Mouse (Mus musculus) lung, embryonic 15.5 days (tissue): ENCODE measurements around the gene Pnpla5. TPM values are rescaled to one million over a fixed set of nuclear protein-coding genes. Genes with fewer than 3 reads are reported as not detected.
A peak's percentile ranks its signal among the peaks of the same experiment; 100 is the strongest.

Source experiments
- ATAC-seq: fragments of 200-750 bp; cut with Nextera tagmentation; 2 replicates; pipeline ENCODE4 v1.8.0; 2017; ENCODE audit warnings: moderate number of reproducible peaks, borderline replicate concordance; ENCODE audit not compliant: low FRiP score, low TSS enrichment; ENCODE audit errors: extremely low read depth
- H3K27ac ChIP-seq: fragments of 300-500 bp; sonication (generic); 2 replicates; pipeline ENCODE4 v1.5.1; 2015; ENCODE audit warnings: moderate library complexity, mild to moderate bottlenecking, inconsistent platforms
- H3K27me3 ChIP-seq: fragments of 300-500 bp; sonication (generic); 2 replicates; pipeline ENCODE4 v1.6.1; 2015; ENCODE audit warnings: inconsistent platforms
- H3K36me3 ChIP-seq: fragments of 300-500 bp; sonication (generic); 2 replicates; pipeline ENCODE4 v1.6.1; 2015; ENCODE audit warnings: inconsistent platforms
- H3K4me1 ChIP-seq: fragments of 300-500 bp; sonication (generic); 2 replicates; pipeline ENCODE4 v1.6.1; 2015; ENCODE audit warnings: inconsistent platforms
- H3K4me2 ChIP-seq: fragments of 300-500 bp; sonication (generic); 2 replicates; pipeline ENCODE4 v1.6.1; 2015; ENCODE audit warnings: inconsistent platforms, mild to moderate bottlenecking, moderate library complexity
- H3K4me3 ChIP-seq: fragments of 300-500 bp; sonication (generic); 2 replicates; pipeline ENCODE4 v1.5.1; 2015; ENCODE audit warnings: mild to moderate bottlenecking, inconsistent platforms
- H3K9ac ChIP-seq: fragments of 300-500 bp; sonication (generic); 2 replicates; pipeline ENCODE4 v1.6.1; 2015; ENCODE audit warnings: inconsistent platforms
- H3K9me3 ChIP-seq: fragments of 300-500 bp; sonication (generic); 2 replicates; pipeline ENCODE4 v1.6.1; 2016; ENCODE audit warnings: inconsistent platforms
- WGBS: fragments of 180-500 bp; shearing (Covaris S2); methylation state at CpG from one replicate; pipeline ENCODE4 v1.1.7; 2015; 5-methylcytosine and 5-hydroxymethylcytosine counted together
- polyA plus RNA-seq: library from polyadenylated mRNA; unstranded; fragments of >200 nt; fragmentation: Nextera tagmentation; extraction: Ambion mirVana; gene quantifications from 2 replicates; pipeline ENCODE4 v1.2.1, GENCODE M21; 2015

Gene Pnpla5
- polyA plus RNA-seq, 1 experiment from 2014 or later = not detected

GRCm38 (mm10) chr15:84078667-84079066 is 44.3 kb downstream of the Pnpla5 start:
- no peak overlapping the region for H3K27ac ChIP-seq
- no peaks in the 10 kb centered on the region for H3K9me3 ChIP-seq
- H3K4me2 ChIP-seq = no peak overlapping the region
- no peak overlapping the region for H3K9ac ChIP-seq
- no peak for ATAC-seq
- no peaks in the 10 kb centered on the region for H3K36me3 ChIP-seq
- H3K27me3 ChIP-seq = peaks cover 19% of the 10 kb centered on the region
- H3K4me1 ChIP-seq = peaks cover 13% of the 10 kb centered on the region; the same call in 1 of the 2 replicates
- 69% methylated on average over 13 of the region's 13 CpGs for WGBS
- no peak overlapping the region for H3K4me3 ChIP-seq

DNA sequence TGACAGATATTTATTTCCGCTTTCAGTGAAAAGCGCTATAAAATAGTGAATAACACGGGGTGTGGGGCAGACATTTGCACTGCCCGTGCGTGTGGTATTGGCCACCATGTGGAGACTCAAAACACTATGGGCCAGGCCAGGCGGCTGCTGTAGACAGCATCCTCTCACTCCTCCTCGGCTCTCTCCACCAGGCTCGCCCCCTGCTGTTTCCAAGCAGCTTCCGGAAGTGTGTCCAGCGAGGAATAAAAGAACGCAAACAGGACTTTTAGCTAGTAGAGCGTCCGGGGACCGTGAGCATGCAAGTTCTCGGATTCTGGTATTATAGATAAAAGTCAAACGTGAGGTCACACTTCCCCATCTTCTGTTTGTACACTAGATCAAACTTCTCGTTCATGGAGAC is 45.8 kb downstream of the Pnpla5 start:
- 54% methylated on average over 17 of the region's 17 CpGs for WGBS

DNA sequence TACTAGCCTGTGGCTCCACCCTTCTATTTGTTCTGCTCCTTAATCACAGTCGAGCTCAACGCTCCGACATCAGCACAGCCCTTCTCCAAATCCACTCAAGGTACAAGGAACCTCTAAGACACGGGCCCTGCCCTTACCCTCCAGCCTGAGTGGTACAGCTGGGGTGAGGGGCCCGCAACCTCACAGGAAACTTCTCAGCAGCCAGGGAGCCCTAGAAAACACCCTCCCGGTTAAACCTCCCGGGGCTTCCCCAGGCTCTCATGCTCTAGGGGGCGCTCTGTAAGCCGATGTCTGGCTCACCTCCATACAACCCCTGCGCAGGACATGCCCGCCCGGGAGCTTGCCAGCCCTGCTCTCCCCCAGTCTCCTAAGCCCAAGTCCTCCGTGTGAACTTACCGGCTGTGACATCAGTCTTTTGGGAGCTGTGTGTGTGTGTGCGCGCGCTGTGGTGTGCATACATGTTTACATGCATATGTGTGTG is 48.2 kb downstream of the Pnpla5 start:
- WGBS = 15% methylated on average over 17 of the region's 17 CpGs
- H3K27me3 ChIP-seq = peaks cover 44% of the 10 kb centered on the region
- H3K27ac ChIP-seq = no peak overlapping the region
- H3K4me3 ChIP-seq = no peak overlapping the region
- H3K4me2 ChIP-seq = peak overlapping the region; percentile 14
- H3K4me1 ChIP-seq = peaks cover 9% of the 10 kb centered on the region; the same call in 1 of the 2 replicates
- H3K9ac ChIP-seq = no peak overlapping the region
- H3K9me3 ChIP-seq = no peaks in the 10 kb centered on the region
- 0 out of 2 replicates have a peak, but pooled peaks have one; percentile 11 for ATAC-seq
- H3K36me3 ChIP-seq = no peaks in the 10 kb centered on the region

More for the DNA sequence above, 45.8 kb downstream of the Pnpla5 start:
- H3K4me1 ChIP-seq = peaks cover 13% of the 10 kb centered on the region; the same call in 1 of the 2 replicates
- H3K27ac ChIP-seq = no peak overlapping the region
- no peak for ATAC-seq
- peaks cover 28% of the 10 kb centered on the region for H3K27me3 ChIP-seq
- H3K4me3 ChIP-seq = no peak overlapping the region
- H3K36me3 ChIP-seq = no peaks in the 10 kb centered on the region
- H3K9ac ChIP-seq = no peak overlapping the region
- no peaks in the 10 kb centered on the region for H3K9me3 ChIP-seq
- no peak overlapping the region for H3K4me2 ChIP-seq

- Histone ChIP-seq H3K36me3 (no peaks in the 10 kb centered on the region), H3K4me3 (no peak overlapping the region), H3K4me2 (peak overlapping the region; percentile 14), H3K9ac (no peak overlapping the region), H3K27me3 (peaks cover 50% of the 10 kb centered on the region), H3K27ac (no peak overlapping the region), H3K9me3 (no peaks in the 10 kb centered on the region), H3K4me1 (peaks cover 8% of the 10 kb centered on the region; the same call in 1 of the 2 replicates)
- 9% methylated on average over 11 of the region's 15 CpGs for WGBS
- no peak for ATAC-seq
Observed at GRCm38 (mm10) chr15:84073911-84074704, 48.9 kb downstream of the Pnpla5 start.

- Histone ChIP-seq H3K4me1 (peaks cover 8% of the 10 kb centered on the region; the same call in 1 of the 2 replicates), H3K27ac (no peak overlapping the region), H3K9ac (no peak overlapping the region), H3K9me3 (no peaks in the 10 kb centered on the region), H3K4me2 (no peak overlapping the region), H3K36me3 (no peaks in the 10 kb centered on the region), H3K27me3 (peaks cover 60% of the 10 kb centered on the region), H3K4me3 (no peak overlapping the region)
- WGBS = 16% methylated on average over 8 of the region's 8 CpGs
- no peak for ATAC-seq
Observed at GRCm38 (mm10) chr15:84073058-84073457, 49.9 kb downstream of the Pnpla5 start.

DNA sequence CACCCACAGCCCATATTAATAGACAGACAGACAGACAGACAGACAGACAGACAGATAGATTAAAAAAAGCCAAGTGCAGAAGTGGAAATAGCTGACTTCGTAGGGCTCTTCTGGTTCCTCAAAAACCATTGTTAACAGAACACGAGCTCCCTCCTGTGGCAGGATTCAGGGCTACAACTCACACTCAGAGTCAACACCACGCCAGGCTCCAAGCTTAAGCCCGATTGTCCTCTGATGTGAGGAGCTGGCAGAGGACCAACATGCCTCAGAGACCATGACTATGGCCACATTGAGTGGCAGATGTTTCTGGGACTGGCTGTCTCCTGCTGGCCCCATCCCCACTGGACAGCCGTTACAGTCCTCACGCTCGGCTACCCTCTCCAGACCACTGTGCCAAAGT is 50.7 kb downstream of the Pnpla5 start:
- Histone ChIP-seq H3K4me1 (peaks cover 8% of the 10 kb centered on the region; the same call in 1 of the 2 replicates), H3K36me3 (no peaks in the 10 kb centered on the region), H3K9ac (no peak overlapping the region), H3K27me3 (peaks cover 69% of the 10 kb centered on the region), H3K27ac (no peak overlapping the region), H3K9me3 (no peaks in the 10 kb centered on the region), H3K4me2 (no peak overlapping the region), H3K4me3 (no peak overlapping the region)
- 29% methylated on average over 7 of the region's 7 CpGs for WGBS
- ATAC-seq = no peak

- H3K27me3 ChIP-seq = peaks cover 75% of the 10 kb centered on the region
- no peak overlapping the region for H3K9ac ChIP-seq
- H3K4me3 ChIP-seq = no peak overlapping the region
- H3K4me2 ChIP-seq = no peak overlapping the region
- ATAC-seq = no peak
- H3K4me1 ChIP-seq = peaks cover 8% of the 10 kb centered on the region; the same call in 1 of the 2 replicates
- H3K9me3 ChIP-seq = peaks cover 3% of the 10 kb centered on the region; the same call in 1 of the 2 replicates
- 1% methylated on average over 13 of the region's 13 CpGs for WGBS
- no peak overlapping the region for H3K27ac ChIP-seq
- no peaks in the 10 kb centered on the region for H3K36me3 ChIP-seq
Observed at GRCm38 (mm10) chr15:84070116-84070676, 52.8 kb downstream of the Pnpla5 start.

DNA sequence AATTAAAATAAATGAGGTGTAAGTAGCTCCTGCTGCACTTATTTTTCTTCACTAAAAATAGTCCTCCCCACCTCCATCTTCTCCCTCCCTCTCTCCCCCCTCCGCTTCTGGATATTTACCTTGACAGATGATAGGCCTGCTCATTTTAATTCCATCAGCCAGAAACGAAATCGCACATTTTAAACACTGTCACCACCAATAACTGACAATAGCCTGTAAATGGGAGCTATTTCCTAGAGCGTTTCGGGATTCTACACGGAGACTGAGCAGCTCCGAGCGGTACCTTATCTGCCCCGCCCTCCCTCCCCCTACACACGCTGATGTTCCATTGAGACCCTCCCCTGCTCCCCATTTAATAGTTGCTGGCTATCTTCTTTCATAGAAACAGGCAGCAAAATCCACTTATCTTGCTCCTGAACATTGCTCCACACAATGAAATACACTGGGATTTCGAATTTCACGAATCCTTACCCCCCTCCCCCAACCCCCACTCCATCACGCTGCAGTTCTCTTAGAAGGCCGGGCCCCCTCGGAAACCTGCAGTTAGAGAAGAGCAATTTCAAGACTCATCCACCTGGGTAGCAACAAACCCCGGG is 53.4 kb downstream of the Pnpla5 start:
- Histone ChIP-seq H3K4me1 (peaks cover 3% of the 10 kb centered on the region; the same call in 1 of the 2 replicates), H3K4me2 (no peak overlapping the region), H3K36me3 (no peaks in the 10 kb centered on the region), H3K9me3 (peaks cover 3% of the 10 kb centered on the region; the same call in 1 of the 2 replicates), H3K4me3 (no peak overlapping the region), H3K9ac (no peak overlapping the region), H3K27ac (no peak overlapping the region), H3K27me3 (peaks cover 74% of the 10 kb centered on the region)
- WGBS = 9% methylated on average over 16 of the region's 16 CpGs
- no peak for ATAC-seq

- peaks cover 59% of the 10 kb centered on the region for H3K27me3 ChIP-seq
- no peaks in the 10 kb centered on the region for H3K4me1 ChIP-seq
- no peak overlapping the region for H3K27ac ChIP-seq
- no peak overlapping the region for H3K4me3 ChIP-seq
- H3K36me3 ChIP-seq = no peaks in the 10 kb centered on the region
- no peak overlapping the region for H3K4me2 ChIP-seq
- peaks cover 3% of the 10 kb centered on the region; the same call in 1 of the 2 replicates for H3K9me3 ChIP-seq
- ATAC-seq = no peak
- 69% methylated on average over 4 of the region's 4 CpGs for WGBS
- no peak overlapping the region for H3K9ac ChIP-seq
Observed at GRCm38 (mm10) chr15:84065701-84066100, 57.3 kb downstream of the Pnpla5 start.

DNA sequence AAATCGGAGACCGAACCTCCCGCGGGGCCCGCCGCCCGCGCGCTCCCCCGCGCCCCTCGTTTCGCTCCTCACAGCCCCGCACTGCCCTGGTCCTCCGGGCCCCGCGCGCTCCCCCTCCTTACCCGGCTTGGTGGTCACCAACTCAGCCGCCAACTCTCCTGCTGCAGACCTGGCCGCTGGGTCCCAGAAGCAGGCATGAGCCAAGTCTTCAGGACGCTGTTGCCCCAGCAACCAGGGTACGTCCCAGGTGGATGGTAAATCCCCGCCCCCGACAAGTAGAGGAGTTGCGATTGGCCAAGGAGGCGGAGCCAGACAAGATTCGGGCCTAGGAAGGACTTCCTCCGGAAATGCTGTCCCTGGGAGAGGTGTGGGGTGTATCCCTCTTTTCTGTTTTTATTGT is 57.8 kb downstream of the Pnpla5 start, which contains the start of gene Efcab6:
Efcab6 (minus strand) TSS at position 240 of the 400 bp plus-strand sequence.
- H3K4me1 ChIP-seq = no peaks in the 10 kb centered on the region
- H3K9me3 ChIP-seq = peaks cover 3% of the 10 kb centered on the region; the same call in 1 of the 2 replicates
- peak within 1 kb of the TSS; percentile 7; the same call in 1 of the 2 replicates for H3K4me3 ChIP-seq
- peak within 1 kb of the TSS; percentile 18 for H3K4me2 ChIP-seq
- H3K36me3 ChIP-seq = no peaks in the 10 kb centered on the region
- H3K9ac ChIP-seq = no peak within 1 kb of the TSS
- no peak within 1 kb of the TSS for H3K27ac ChIP-seq
- 2% methylated on average over 29 of the region's 29 CpGs for WGBS
- ATAC-seq = 0 out of 2 replicates have a peak, but pooled peaks have one; percentile 35
- peaks cover 54% of the 10 kb centered on the region for H3K27me3 ChIP-seq
